Mouse (Mus musculus) T-helper 1 cell (primary cell): Measurements from ENCODE around the gene Ccdc85b.

Source experiments
- in situ Hi-C: fragments of 300-600 bp; cut with MboI, MseI; formaldehyde crosslinking; loops from one replicate; pipeline ENCODE4 v1.15.1; 2025; ENCODE audit warnings: high pct_unique_total_duplicates

Ccdc85b gene

GRCm38 (mm10) chr19:5456241-5456921, 1.3 kb downstream of the Ccdc85b start:
- in situ Hi-C loops = no loop called here

DNA sequence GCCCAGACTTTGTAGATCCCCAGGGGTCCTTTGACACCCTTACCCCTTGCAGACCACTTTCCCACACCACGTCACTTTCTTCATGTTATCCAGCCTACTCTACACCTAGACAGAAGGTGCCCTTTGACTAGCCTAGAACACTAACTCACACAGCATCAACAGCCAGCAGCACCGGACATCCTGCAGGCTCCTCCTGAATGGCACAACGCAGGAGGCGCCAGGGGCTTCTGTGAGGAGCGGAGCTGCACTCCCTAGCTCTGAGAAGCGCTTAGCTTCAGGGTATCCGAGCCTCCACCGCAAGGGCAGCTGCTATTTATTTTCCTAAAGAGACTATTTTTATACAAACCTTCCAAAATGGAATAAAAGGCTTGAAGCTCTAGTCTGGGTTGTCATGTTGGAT, 2.1 kb downstream of the Ccdc85b start:
- in situ Hi-C loops = no loop called here

DNA sequence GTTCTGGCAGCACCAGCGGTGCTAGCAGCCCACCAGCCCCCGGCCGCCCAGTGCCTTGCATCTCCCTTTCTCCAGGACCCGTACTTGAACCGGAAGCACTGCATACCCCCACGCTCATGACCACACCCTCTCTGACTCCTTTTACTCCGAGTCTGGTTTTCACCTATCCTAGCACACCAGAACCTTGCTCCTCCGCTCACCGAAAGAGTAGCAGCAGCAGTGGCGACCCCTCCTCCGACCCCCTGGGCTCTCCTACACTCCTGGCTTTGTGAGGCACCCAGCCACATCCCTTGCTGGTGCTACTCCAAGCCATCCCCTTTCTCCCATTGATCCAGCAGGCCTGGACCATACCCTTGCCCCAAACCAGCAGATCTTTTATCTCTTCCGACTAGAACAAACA, 2.7 kb downstream of the Ccdc85b start:
- in situ Hi-C loops = no loop called here

DNA sequence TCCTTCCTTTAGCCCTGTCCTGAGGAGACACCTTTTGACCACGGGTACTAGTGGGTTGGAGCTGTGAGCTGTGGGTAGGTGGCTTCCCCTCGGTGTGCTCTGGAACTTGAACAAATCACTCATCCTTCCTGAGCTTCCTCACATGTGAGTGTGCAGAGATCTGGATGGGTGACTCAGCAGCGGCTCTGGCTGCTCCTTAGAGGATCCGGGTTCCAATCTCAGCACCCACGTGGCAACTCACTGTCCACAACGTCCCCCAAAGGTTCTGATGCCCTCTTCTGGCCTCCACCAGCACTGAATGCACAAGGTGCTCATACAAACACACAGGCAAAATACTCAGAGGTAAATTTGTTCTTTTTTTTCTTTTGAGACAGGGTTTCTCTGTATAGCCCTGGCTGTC, 5.9 kb downstream of the Ccdc85b start:
- in situ Hi-C loops = no loop called here

- in situ Hi-C loops = no loop called here
Observed at GRCm38 (mm10) chr19:5449673-5450072, 8.0 kb downstream of the Ccdc85b start.

DNA sequence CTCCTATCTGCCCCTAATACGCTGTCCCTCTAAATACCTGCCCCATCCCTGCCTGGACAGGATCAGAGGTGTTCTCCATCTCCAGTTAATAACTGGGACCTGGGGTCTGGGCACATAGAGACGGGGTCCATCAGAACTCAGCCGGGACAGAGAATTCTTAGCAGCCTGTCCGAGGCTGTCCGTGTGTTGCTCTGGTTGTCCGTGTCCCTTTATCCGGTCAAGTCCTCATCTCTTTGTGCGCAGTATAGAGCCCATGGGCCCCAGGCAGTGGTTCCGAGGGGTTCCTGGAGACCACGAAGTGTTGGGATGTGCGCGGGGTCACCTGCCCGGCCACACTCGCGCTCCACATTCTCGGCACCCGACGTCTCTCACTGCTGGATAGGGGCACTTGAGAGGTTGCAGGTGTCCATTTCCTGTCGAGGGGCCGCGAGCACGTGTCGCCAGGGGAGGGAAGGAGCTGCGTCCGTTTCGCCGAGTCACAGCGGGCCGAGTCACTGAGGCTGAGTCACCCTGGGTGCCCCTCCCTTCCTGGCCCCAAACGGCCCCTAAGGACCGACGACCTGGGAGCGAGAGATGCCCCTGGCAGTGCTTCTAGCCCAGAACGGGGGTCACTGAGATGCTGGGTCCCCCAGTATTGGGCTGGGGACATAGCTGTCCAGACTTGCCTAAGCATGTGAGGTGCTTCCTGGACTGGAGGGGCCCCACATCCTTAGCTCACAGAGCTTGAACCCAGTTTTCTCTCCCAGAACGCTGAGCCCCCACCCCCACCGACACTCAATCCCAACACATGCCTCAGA, 9.1 kb downstream of the Ccdc85b start:
- in situ Hi-C loops = no loop called here

GRCm38 (mm10) chr19:5447515-5448353, 10.0 kb downstream of the Ccdc85b start, which contains the start of gene Fosl1:
TSS of gene Fosl1 (plus strand) at chr19:5447547.
- in situ Hi-C loops = no loop called here

DNA sequence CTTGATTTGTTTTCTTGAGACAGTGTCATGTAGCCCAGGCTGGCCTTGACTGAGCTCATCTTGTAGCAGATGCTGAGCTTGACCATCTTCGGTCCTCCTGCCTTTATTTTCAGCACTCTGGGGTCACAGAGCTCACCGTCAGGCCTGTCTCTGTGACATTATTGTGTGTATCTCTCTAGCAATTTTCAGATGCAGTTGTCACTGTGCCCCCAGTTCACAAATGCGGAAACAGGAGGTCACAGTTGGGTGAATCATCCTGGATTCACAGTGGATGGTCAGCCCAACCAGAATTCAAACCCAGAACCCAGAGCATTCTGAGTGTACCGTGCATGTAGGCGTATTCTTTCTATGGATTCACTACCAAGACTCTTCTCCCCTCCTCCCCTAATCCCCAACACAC, 11.9 kb downstream of the Ccdc85b start:
- in situ Hi-C loops = no loop called here

GRCm38 (mm10) chr19:5444954-5445353, 12.7 kb downstream of the Ccdc85b start:
- in situ Hi-C loops = no loop called here

- in situ Hi-C loops = no loop called here
Observed at GRCm38 (mm10) chr19:5444371-5444908, 13.3 kb downstream of the Ccdc85b start.

- in situ Hi-C loops = loop anchor here (10.0 kb wide), 1 partner anchor 1161 kb away; no protein-coding TSS in a partner anchor
Observed at GRCm38 (mm10) chr19:5433951-5434350, 23.7 kb downstream of the Ccdc85b start.

- in situ Hi-C loops = loop anchor here (10.0 kb wide), 1 partner anchor 1162 kb away; no protein-coding TSS in a partner anchor
Observed at GRCm38 (mm10) chr19:5432992-5433852, 24.5 kb downstream of the Ccdc85b start.

- in situ Hi-C loops = loop anchor here (10.0 kb wide), 1 partner anchor 1163 kb away; no protein-coding TSS in a partner anchor
Observed at GRCm38 (mm10) chr19:5431911-5432464, 25.7 kb downstream of the Ccdc85b start.

DNA sequence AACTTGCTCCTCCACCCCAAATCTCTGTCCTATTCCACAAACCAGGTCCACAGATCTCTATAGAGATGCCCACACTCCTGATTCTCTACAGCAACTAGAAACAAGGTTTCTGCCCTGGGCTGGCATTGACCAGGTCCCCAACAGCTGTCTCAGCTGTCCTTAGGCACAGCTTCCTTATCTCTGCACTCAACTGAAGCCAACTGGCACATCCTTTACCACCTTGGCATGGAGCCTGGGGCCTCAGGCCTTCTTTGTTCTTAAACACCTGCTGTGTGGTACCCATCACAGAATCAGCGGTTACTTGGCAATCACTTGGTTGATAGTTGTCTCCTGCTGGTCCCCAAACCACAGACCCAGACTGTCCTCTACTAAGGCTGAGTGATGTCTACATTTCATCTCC, 27.3 kb downstream of the Ccdc85b start:
- in situ Hi-C loops = loop anchor here (10.0 kb wide), 1 partner anchor 1164 kb away; no protein-coding TSS in a partner anchor

- in situ Hi-C loops = loop anchor here (10.0 kb wide), 1 partner anchor 1165 kb away; no protein-coding TSS in a partner anchor
Observed at GRCm38 (mm10) chr19:5429806-5430205, 27.9 kb downstream of the Ccdc85b start.

- in situ Hi-C loops = no loop called here
Observed at GRCm38 (mm10) chr19:5429219-5429618, 28.5 kb downstream of the Ccdc85b start.

- in situ Hi-C loops = no loop called here
Observed at GRCm38 (mm10) chr19:5428083-5428482, 29.6 kb downstream of the Ccdc85b start.

DNA sequence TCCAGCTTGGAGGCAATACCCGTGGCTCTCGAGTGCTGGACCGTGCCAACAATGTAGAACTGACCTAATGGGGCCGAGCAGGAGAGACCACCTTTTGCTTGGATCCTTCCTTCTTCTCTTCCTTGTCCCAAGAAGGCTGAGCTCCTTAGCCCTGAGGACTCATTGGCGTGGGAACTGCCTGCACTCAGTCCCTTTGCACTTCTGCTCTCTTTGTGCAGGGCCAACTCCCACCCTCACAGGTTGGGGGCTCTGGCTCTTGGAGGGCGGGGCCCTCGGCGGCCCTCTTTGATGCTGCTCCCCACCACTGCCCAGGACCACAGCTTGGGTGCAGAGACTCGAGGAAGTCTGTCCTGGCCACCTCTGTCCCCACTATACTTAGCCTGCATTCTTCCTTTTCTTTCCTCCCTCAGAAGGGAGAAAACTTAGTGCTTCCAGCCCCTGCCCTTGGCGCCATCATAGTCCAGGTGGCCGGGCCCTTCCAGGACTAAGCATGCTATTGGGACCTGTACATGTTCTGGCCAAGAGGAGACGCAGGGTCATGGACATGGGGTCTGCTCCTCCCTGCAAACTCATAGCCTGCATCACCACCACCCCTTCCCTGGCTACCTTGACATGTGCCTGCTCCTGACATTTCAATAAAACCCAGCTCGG, 30.9 kb downstream of the Ccdc85b start:
- in situ Hi-C loops = no loop called here

DNA sequence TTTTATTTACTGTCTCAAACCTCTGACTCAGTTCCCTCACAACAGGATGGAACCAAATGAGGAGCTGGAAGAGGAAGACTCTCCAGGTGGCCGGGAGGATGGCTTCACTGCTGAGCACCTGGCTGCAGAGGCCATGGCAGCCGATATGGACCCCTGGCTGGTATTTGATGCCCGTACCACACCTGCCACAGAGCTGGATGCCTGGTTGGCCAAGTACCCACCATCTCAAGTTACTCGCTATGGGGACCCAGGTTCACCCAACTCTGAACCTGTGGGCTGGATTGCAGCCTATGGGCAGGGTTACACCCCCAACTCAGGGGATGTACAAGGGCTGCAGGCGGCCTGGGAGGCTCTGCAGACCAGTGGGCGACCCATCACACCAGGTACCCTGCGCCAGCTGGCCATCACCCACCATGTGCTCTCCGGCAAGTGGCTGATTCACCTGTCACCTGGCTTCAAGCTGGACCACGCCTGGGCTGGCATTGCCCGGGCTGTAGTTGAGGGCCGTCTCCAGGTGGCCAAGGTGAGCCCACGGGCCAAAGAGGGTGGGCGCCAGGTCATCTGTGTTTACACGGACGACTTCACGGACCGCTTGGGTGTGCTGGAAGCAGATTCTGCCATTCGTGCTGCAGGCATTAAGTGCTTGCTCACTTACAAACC, 31.7 kb downstream of the Ccdc85b start:
- in situ Hi-C loops = no loop called here
